Mouse (Mus musculus) left cerebral cortex, postnatal 4 days (tissue): ENCODE results near the gene Zfp882. TPM values are rescaled to one million over a fixed set of nuclear protein-coding genes. Genes with fewer than 3 reads are reported as not detected.
"Not testable (repeated sequence)": the region's sequence is repeated elsewhere in the genome, so short reads cannot be mapped to it uniquely, and the experiment has no call there.

Source experiments
- DNase-seq: peaks from one replicate; pipeline ENCODE4 v3.0.0-alpha.2; 2022
- intact Hi-C: fragments of 180-260 bp; cut with DNase I; formaldehyde crosslinking; loops from one replicate; pipeline ENCODE4 v1.15.1; 2025
- total RNA-seq, 2 experiments: library from RNA; stranded (reverse); gene quantifications; 2 replicates each; pipeline ENCODE4 v1.2.3; 2021

Zfp882 gene
- total RNA-seq, 2 experiments from 2014 or later: 20.8 to 23.0 TPM

DNA sequence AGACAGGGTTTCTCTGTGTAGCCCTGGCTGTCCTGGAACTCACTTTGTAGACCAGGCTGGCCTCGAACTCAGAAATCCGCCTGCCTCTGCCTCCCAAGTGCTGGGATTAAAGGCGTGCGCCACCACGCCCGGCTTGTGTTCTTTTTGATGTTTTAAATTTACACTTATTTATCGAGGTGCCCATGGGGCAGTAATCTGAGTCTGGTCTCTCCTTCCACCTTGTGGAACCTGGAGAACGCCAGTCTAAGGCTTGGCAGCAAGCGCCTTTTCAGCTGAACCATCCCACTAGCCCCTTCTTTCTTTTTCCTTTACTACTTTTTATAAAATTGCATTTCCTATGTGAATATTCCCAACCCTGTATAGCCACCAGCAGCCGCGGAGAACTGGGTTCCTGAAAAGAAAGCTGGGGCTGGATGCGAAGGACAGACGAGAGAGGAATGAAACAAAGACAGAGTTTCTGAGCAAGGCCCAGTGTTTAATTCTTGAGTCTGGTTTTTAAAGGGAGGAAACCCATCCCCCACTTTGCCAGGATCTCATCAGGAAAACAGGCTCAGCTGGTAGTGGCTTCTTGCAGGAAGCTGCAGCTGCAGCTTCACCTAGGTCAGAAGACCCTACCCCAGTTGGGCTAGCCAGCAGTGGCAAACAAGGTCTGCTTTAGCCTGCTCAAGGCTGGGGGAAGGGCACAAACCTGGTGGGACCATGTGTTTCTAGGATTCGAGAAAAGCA lies 43.2 kb downstream of the Zfp882 start:
- intact Hi-C loops: loop anchor here (2.0 kb wide), 1 partner anchor 17 kb away; no protein-coding TSS in a partner anchor

GRCm38 (mm10) chr8:71952489-71952888 lies 44.1 kb downstream of the Zfp882 start:
- intact Hi-C loops: loop anchor here (2.0 kb wide), 1 partner anchor 16 kb away; no protein-coding TSS in a partner anchor
- DNase-seq: no peak

More for the DNA sequence above, 43.2 kb downstream of the Zfp882 start:
- no peak for DNase-seq

GRCm38 (mm10) chr8:71952961-71953700 lies 44.7 kb downstream of the Zfp882 start:
- not testable (repeated sequence) for DNase-seq
- intact Hi-C loops: loop anchor here (2.0 kb wide), 1 partner anchor 16 kb away; no protein-coding TSS in a partner anchor

DNA sequence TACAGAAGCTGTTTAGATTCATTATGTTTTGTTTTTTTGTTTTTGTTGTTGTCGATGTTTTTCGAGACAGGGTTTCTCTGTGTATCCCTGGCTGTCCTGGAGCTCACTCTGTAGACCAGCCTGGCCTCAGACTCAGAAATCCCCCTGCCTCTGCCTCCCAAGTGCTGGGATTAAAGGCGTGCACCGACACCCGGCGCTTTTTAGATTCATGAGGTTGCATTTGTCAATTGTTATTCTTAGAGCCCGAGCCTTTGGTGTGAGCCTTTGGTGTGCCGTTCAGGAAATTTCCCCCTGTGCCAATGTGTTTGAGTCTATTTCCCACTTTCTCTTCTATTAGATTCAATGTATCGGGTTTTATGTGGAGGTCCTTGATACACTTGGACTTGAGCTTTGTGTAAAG lies 46.3 kb downstream of the Zfp882 start:
- intact Hi-C loops: no loop called here

GRCm38 (mm10) chr8:71960483-71960882 lies 52.1 kb downstream of the Zfp882 start:
- intact Hi-C loops: no loop called here
- DNase-seq: no peak

More for the DNA sequence above, 46.3 kb downstream of the Zfp882 start:
- DNase-seq: no peak

- intact Hi-C loops: no loop called here
- DNase-seq: no peak
These were observed 53.4 kb downstream of the Zfp882 start for GRCm38 (mm10) chr8:71961796-71962195.

DNA sequence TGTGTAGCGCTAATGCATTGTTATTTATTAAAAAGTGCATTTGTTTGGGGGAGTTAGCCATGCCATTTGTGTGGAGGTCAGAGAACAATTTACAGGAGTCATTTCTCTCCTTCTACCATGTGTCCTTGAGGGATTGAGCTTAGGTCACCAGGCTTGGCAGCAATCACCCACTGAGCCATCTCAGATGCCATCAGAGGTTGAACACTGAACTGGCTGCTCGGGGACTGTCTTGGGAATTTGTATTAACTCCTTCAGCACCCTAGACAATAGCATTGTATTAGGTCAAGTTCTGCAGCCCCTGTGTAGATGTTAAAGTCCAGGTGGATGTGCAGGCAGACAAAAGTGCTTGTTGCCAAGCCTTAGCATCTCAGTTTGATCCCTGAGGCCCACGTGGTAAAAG lies 55.6 kb downstream of the Zfp882 start:
- intact Hi-C loops: no loop called here
- no peak for DNase-seq

GRCm38 (mm10) chr8:71965166-71965565 lies 56.8 kb downstream of the Zfp882 start:
- DNase-seq: no peak
- intact Hi-C loops: no loop called here

Other genes starting within 250 kb of the Zfp882 start
- gene Unc13a, start 236.9 kb upstream of the Zfp882 start, total RNA-seq: 100 to 1,000 TPM; 204 to 221 TPM
- gene Jak3, start 232.3 kb upstream of the Zfp882 start, total RNA-seq: 1 to 10 TPM; 4.5 to 5.5 TPM
- 1 to 10 TPM in 1 of 2 experiments, under 1 TPM in 1; 0.70 to 1.6 TPM for gene Insl3, start 219.4 kb upstream of the Zfp882 start, total RNA-seq
- under 1 TPM; 0.22 to 0.36 TPM for gene B3gnt3, start 206.8 kb upstream of the Zfp882 start, total RNA-seq
- gene Fcho1, start 182.9 kb upstream of the Zfp882 start, total RNA-seq: 100 to 1,000 TPM; 153 to 162 TPM
- gene Zfp709, start 26.6 kb upstream of the Zfp882 start, total RNA-seq: 10 to 100 TPM; 13.3 to 13.6 TPM
- 10 to 100 TPM; 24.3 to 25.1 TPM for gene Zfp617, start within 50 bp of the Zfp882 start, total RNA-seq
- 10 to 100 TPM; 16.8 to 18.6 TPM for gene Zfp961, start 42.4 kb downstream of the Zfp882 start, total RNA-seq
- gene Cyp4f18, start 101.0 kb downstream of the Zfp882 start, total RNA-seq: under 1 TPM in 1 of 2 experiments, not detected in 1; 0.48 TPM
- gene Olfr372, start 132.6 kb downstream of the Zfp882 start, total RNA-seq: not detected
- not detected for gene Olfr373, start 174.6 kb downstream of the Zfp882 start, total RNA-seq
- gene Olfr374, start 198.4 kb downstream of the Zfp882 start, total RNA-seq: under 1 TPM in 1 of 2 experiments, not detected in 1; 0.04 TPM
- gene Tpm4, start 226.4 kb downstream of the Zfp882 start, total RNA-seq: 10 to 100 TPM; 74.1 to 78.5 TPM